Mouse (Mus musculus): Measurements from ENCODE around the gene Prss41.
A peak's percentile ranks its signal among the peaks of the same experiment; 100 is the strongest.
"Not testable (repeated sequence)": the region's sequence is repeated elsewhere in the genome, so short reads cannot be mapped to it uniquely, and the experiment has no call there.

Gene Prss41

DNA sequence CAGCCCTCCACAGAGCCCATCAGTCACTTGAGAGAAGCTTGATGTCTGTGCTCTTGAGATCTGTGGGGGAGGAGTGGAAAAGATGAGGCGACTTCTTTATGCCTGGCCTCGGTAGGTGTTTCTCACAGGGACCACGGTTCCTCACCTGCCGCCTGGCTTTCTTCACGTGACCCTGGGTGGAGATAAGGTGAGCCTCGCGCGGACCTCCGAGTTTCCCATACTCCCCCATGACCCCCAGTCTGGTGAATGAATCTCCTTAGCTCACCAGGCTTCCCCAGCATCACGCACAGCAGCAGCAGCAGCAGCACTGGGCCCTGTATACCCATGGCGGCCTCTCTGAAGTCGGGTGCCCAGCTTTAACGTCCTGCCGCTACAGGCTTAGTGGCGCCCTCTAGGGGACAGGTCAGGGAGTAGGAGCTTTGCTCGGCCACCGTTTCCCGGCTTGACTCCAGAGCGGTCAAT lies at the start of gene Prss41, which contains the start of gene Prss32:
Prss41 (minus strand) TSS at position 361 of the 462 bp plus-strand sequence.
Prss32 (plus strand) TSS at position 44 of the 462 bp plus-strand sequence.
- DNase-seq (ENCODE audit: low spot score) = peak; percentile 82

DNA sequence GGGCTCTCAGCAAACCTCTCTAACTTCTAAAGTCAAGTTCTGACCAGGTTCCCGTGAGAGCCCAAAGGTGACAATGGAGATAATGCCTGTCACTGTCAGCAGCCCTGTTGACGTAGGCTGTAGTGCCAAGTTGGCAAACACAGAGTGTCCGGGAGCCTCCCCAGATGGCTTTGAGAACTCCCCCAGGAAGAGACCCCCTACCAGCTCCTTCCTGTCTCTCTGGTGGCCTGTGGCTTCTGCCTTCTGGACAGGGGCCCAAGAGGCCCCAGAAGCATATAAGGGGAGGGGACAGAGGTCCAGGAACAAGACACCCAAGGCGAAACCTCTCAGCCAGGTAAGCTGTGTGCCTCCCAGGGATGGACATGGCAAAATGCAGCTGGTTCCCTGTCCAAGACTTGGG lies 36.6 kb upstream of the Prss41 start, which contains the start of the genes Dcpp1 and Dcpp2:
Dcpp1 (plus strand) TSS at position 301 of the 400 bp plus-strand sequence.
Dcpp2 (plus strand) TSS at position 305 of the 400 bp plus-strand sequence.
- not testable (repeated sequence) for DNase-seq (ENCODE audit: low spot score)

DNA sequence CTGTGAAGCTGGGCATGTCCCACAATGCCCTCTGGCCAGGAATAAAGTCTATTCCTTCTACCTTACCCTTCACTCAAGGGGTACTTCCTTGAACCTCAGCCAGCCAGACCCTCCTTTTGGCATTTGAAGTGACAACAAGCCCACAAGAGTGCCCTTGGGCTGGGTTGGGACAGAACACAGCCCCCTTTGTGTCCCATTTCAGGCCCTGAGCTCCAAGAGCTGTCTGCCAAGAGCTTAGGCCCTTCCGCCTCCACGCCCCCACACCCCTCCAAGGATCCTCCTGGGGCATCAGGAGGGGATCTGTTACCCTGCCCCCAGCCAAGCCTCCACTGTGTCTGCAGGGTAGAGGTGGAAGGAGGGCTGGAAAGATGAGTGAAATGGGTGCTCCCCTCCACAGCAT lies 33.2 kb upstream of the Prss41 start:
- DNase-seq (ENCODE audit: low spot score) = peak; percentile 80

DNA sequence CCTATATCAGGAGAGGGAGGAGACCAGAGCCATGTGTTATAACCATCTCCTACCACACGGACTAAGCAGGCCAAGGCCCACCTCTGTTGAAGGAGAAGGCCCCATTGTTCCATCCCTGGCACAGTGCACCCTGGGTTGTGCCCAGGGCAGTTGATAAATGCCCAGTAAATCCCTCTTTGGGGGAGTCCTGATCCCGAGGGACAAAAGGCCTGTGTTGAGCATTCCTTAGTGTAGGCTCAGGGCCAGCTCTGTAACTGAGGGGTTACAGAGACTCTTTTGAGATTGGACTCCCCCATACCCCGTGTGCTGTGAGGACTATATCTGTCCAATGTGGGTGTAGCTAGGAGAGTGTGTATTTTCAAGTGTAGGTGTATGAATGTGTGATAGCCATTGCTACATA lies 32.8 kb upstream of the Prss41 start:
- DNase-seq (ENCODE audit: low spot score) = peak; percentile 86

DNA sequence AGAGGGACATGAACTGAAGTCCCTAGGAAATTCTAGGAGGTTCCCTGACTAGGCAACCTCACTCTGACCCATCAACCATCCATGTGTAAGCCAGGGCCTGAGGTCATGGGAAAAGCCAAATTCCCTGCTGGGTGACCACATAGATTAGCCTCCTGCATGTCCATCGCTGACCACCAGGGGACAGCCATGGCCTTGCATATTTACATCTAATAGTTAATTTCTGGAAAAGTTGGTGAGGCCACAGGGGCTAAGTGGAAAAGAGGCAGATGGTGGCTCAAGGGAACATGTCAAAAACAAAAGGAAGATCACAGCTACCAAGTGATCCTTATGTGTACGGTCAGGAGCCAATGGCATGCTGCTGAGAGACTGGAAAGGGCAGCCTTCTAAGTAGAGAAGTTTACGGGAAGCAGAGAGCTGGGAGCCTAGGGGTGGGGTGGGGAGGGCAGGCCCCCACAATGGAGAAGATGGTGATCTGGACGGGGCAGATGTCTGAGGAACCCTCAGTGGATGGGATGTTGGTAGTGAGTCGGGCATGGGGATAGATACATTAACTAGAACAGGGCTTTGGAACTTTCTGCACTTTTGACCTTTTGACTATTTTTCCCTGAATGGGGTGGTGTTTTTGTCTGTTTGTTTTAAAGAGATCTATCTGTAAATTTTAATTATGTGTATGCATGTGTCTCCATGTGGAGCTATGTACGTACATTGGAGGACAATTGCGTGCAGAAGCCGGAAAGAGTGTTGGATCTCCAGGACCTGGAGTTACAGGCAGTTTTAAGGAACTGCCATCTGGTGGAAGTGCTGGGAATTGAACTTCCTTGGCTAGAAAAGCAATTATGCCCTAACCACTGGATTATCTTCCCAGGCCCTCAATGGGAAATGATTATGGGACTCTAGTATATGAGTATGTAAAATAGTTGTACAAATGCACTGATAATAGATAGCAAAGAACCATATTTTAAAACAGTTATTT lies 30.2 kb upstream of the Prss41 start:
- DNase-seq (ENCODE audit: low spot score) = peak; percentile 46

DNA sequence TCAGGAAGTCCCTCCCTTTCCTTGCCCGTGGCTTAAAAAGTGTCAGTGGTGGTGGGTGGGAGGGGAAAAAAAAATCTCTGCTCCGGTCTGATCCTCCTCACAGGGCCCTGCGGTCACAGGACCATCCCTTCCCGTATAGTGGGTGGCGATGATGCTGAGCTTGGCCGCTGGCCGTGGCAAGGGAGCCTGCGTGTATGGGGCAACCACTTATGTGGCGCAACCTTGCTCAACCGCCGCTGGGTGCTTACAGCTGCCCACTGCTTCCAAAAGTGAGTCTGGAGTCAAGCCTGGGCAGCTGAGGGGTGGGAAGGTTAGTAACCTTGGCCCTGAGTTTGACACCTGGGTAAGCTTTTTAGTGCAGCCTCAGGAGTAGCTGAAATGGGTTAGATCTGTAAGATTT lies 24.5 kb upstream of the Prss41 start:
- no peak for DNase-seq (ENCODE audit: low spot score)

DNA sequence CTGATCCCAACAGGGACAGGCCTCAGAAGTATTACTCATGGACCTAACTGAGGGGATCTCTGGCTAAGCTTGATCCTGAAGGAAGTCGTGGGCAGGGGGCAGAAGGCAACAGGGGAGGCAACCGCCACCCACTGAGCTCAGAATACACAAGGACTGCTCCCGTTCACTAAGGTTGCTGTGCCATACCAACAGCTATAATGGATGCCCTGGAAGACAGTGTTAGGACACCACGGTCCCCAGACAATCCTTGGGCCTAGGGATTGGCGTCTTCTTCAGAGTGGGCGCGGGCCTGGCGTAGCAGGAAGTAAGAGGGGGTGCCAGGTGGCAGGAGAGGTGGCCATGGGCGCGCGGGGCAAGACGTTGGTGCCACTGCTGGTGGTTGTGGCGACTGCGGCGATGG lies 23.8 kb upstream of the Prss41 start, which contains the start of gene Prss21:
Prss21 (plus strand) TSS at position 301 of the 400 bp plus-strand sequence.
- DNase-seq (ENCODE audit: low spot score) = no peak

DNA sequence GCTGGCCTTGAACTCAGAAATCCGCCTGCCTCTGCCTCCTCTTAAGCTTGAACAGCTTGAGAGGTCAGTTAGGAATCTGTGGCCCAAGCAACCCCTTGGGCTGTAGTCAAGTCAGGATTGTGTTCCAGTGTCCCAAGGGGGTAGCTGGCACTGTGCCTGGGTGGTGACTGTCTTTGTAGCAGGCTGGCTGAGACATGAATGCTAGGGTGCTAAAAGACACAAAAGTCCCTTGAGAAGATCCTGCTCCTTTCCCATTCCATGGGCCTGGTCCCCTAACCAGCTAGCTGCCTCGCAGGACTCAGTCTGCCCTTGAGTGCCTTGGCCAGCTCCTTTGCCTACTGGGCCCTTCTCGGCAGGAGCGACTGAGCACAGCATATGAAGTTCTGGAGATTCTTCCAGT lies 19.0 kb upstream of the Prss41 start:
- DNase-seq (ENCODE audit: low spot score) = no peak

DNA sequence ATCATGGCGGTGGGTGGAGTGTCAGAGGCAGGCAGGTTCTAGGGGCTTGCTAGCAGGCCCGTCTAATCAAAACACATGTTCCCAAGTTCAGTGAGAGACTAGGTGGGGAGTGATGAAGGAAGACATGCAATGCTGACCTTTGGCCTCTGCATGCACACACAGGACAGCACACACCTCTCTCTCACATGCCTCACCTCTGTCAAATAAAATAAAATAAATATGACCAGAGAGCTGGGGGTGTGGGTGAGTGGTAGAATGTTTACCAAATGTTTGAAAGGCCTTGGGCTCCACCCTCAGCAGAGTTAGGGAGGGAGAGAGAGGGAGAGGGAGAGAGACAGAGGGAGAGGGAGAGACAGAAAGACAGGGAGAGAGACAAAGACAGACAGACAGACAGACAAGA lies 13.9 kb upstream of the Prss41 start:
- DNase-seq (ENCODE audit: low spot score) = no peak

DNA sequence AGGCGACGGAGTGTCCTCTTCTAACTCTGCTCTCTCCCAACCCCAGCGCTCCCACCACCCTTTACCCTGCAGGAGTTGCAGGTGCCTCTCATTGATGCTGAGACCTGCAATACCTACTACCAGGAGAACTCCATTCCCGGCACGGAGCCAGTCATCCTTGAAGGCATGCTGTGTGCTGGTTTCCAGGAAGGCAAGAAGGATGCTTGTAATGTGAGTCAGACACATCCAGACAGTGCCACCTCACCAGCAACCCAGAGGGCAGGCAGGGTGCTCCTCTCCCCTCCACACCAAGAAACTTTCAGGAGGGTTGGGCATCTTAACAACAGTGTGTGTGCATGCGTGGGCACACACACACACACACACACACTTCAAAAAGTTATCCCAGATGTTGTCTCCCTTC lies 13.2 kb upstream of the Prss41 start:
- DNase-seq (ENCODE audit: low spot score) = no peak

DNA sequence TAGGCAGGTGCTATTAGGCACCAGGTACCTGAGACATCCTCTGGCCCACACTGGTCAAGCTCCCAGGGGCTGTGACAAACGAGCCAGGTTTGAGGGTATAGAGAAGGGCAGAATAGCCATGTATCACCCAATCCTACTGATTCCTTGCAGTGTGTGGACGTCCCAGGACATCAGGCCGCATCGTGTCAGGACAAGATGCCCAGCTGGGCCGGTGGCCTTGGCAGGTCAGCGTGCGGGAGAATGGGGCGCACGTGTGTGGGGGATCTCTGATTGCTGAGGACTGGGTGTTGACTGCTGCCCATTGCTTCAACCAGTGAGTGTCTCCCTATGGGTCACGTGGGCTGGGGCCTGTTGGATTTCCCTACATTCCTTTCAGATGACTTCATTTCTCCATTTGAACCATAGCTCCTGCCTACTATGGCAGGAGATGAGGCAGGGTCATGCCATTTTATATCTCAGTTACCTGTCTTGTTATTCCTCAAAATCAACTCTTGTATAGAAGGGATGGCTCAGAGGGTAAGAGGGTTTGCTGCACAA lies 10.3 kb upstream of the Prss41 start:
- DNase-seq (ENCODE audit: low spot score) = no peak

DNA sequence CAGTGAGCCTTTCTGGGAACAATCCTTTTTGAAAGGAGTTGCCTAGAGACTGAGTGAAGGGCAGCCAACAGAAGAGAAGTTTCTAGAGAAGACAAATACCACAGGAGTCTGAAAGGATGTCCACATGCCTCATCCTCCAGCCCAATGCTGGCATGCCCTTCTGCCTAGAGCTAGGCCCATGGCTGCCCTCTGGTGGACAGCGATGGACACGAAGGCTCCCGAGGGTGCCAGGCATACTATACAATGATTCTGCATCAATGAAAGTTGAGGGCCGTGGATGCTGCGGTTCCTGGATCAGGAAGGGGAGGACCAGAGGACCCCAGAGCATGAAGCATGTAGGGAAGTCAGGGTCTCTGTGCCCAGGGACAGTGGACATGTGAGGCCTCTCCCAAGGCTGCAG lies 9.3 kb upstream of the Prss41 start:
- peak; percentile 42 for DNase-seq (ENCODE audit: low spot score)

DNA sequence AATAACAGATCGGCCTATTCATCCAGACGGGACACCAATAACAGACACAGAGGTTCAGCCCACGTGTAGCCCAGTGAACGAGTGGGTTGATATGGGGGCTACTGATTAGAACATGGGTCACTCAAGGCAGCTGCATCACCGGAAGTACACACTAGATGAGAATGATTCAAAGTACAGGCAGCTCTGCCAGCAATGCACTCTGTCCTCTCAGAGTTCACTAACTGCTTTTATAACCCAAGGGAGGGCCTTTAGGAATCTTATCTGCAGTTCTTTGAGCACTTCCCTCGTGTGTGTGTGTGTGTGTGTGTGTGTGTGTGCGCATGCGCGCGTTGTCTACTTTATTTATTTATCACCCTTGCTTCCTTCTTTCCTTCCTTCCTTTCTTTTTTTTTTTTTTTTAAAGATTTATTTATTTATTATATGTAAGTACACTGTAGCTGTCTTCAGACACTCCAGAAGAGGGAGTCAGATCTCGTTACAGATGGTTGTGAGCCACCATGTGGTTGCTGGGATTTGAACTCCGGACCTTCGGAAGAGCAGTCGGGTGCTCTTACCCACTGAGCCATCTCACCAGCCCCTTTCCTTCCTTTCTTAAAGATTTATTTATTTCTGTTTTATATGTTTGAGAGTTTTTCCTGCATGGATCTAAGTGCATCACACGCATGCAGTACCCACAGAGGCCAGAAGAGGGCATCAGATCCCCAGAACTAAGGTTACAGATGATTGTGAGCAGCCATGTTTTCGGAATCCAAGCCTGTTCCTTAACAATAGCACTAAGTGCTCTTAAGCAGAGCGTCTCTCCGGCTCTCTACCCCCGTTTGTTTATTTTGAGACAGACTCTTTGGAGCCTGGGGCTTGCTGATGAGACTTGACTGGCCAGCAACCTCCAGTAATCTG lies 7.1 kb upstream of the Prss41 start:
- peak; percentile 62 for DNase-seq (ENCODE audit: low spot score)

DNA sequence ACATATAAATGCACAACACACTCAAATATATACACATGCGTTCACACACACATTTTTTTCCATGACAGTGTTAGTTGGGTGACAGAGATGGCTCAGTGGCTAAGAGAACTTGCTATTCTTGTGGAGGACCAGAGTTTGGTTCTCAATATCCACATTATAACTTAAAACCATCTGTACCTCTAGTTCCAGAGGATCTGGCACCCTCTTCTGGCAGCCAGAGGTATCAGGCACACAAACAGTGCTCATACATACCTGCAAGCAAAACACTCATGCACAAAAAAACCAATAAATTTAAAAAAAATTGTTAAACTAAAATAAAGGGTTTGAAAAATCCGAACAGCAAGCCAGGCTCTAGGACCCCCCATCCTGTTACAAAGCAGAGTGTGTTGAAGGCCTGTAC lies 6.1 kb upstream of the Prss41 start:
- no peak for DNase-seq (ENCODE audit: low spot score)

DNA sequence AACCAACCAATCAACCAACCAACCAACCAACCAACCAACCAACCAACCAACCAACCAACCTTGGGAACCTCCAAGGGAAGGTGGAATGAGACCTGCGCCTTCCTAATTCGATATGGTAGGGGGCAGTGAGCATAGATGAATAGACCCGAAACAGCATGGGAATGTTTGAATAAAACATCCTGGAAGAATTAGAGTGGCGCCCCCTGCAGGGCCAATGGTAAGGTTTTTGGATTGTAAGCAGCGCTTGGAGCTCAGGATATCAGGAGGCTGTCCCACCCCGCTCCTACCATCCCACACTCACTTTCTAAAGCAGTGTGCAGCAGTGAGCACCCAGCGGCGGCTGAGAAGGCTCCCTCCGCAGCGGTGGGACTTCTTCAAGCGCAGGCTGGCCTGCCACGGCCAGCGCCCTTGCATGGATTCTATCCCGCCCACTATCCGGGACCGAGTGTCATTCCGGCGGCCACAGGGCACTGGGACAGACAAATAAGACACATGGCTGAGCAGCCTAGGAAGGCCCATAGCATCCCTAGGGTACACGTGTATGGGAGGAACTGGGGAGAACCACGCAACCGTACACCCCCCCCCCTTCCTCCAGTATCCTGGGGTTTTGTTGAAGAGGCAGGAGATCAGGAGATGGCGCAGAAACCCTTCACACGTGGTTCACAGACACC lies 696 bp downstream of the Prss41 start:
- peak; percentile 55 for DNase-seq (ENCODE audit: low spot score)

DNA sequence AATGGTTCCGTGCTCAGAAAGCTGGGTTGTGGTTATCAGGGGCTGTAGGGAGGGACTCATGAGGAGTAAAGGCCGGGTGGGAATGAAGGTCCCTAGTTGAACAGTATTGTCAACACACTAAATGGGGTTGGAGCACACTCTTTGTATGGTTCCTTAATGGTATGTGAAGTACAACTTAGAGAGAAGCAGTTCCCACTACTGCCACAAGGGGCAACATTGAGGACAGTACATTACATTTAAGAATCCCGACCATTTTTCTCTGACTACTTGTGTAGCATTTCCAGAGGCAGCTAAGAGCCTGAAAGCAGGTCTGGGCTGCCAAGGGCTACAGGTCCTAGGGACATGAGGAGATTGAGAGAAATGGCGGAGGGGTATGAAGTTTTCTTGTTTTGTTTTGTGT lies 2.8 kb downstream of the Prss41 start:
- DNase-seq (ENCODE audit: low spot score) = peak; percentile 37

DNA sequence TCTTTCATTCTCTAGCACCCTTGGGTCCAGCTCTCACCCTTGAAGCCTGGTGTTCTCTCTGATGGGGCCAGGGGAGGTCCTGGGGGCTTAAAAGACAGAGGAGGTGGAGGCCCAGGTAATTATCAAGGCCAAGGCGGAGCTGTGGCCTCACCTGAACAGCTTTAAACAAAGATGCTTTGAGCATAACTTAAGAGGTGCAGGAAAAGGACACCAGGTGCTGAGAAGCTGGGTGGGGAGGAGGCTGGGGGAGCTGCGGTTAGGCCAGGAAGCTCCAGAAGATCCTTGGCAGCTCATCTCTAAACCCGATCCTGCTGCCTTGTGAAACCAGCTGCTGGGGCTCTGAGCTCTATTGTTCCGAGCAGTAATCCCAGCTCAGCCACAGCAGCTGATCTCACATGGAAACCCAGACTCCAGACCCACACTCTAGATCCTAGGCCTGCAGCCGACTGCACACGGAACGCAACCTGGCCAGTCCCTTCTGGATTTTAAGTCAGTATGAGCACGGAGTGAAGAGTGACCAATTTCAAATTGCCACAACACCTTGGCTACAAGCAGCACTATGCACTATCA lies 7.9 kb downstream of the Prss41 start, which contains the start of gene Prss33:
Prss33 (minus strand) TSS at position 51 of the 570 bp plus-strand sequence.
- DNase-seq (ENCODE audit: low spot score) = no peak

DNA sequence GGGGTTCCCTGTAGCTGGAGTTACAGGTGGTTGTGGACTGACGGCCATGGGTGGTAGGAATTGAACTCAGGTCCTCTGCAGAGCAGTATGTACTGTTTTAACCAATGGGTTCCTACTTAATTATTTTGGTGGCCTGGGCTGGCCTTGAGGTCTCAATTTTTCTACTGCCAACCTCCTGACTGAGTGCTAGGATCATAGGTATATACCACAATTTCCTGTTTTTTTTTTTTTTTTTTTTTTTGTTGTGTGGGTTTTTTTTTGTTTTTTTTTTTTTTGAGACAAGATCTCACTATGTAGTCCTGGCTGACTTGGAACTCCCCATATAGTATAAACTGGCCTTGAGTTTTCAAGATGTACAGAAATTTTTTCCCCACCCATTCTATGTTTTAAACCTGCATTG lies 12.8 kb downstream of the Prss41 start:
- no peak for DNase-seq (ENCODE audit: low spot score)

DNA sequence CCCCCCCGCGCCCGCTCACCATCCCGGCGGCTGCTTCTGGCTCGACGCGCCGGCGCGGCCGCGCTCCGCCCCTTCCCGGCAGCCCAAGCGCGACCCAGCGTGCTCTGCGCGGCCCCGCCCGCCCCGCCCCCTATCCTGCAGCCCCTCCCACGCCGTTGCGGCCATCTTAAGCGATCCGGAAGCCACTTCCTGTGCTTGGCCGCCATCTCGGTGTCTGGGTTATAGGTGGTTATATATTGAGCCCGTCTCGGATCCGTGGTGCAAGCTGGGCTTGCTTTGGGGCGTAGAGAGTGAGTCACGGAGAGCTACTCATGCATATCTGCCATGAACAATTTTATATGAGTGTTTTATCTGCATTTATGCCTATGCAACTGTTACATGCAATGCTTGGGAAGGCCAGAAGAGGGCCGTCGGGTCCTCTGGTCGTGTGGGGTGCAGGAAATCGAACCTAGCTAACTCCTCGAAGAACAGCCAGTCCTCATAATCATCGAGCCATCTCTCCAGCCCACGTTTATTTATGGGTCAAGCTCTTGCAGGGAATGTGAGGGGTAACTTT lies 14.8 kb downstream of the Prss41 start, which contains the start of gene Elob:
Elob (minus strand) TSS at position 73 of the 556 bp plus-strand sequence.
- peak; percentile 87 for DNase-seq (ENCODE audit: low spot score)

DNA sequence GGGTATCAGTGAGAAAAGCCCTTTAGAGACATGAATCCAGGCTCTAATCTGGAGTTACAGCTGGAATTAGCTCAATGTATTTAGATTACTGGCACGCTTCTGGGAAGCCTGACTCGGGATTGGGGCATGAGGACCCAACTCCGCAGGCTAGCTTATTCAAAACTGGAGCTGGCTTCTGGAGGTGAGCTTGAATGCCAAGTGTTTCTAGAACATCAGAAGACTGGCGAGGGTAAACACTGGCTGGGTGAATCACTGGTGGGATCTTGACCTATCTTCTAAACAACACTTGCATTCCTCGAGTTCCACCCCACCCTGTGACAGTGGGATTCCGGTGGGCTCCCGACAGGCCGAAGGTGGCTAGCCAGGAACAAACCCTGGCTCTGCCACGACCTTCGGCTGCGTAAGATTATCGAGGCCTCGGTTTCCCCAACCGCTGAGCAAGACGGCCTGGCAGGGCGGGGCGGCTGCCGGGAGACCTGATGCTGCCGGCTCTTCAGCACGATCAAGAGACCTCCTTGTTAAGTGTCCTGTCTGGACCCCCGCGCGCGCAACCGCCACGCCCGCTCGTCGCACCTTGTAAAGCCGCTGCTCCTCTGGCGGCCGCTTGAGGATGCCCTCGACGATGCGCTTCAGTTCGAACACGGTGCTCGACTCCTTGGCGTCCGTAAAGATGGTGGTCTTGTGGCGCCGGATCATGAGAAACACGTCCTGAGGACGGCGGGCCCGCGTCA lies 15.5 kb downstream of the Prss41 start:
- DNase-seq (ENCODE audit: low spot score) = peak; percentile 74

Data from testis, postnatal 14 days (tissue).